In genomic region chr6:8660076-8660475, GRCm38 (mm10) we compare ENCODE assay signal across 21 mouse cellular contexts.
DNase-seq lines count a peak whose midpoint lies in the region; ATAC-seq and TF ChIP-seq lines count a peak whose summit lies in the region.
"Had no signal": no experiment of that assay in that cellular context is flagged by ENCODE, and none has a peak within 500 bp of the region (broad histone marks: within the 10 kb centered on the region; RNA-seq: fewer than 3 reads in every experiment).

No protein-coding gene starts in this region.

- TF ChIP-seq POLR2A in cerebellum, adult 2 months (IDR thresholded peaks at IDR 0.05; ENCODE audit: borderline replicate concordance, insufficient read depth, low read length), result no peak

- H3K4me2 ChIP-seq in hindbrain, embryonic 11.5 days (replicated peaks; ENCODE audit: low read depth, low read length), result no peak overlapping the region
- no peak overlapping the region for H3K4me2 ChIP-seq in midbrain, embryonic 11.5 days
- H3K4me2 ChIP-seq in midbrain, embryonic 15.5 days, result no peak overlapping the region
- H3K4me2 ChIP-seq: embryonic facial prominence, embryonic 12.5 days; forebrain, embryonic 15.5 days had no signal

- no peak overlapping the region for H3K9ac ChIP-seq in hindbrain, embryonic 11.5 days (ENCODE audit: low read depth, low read length)
- no peak overlapping the region for H3K9ac ChIP-seq in midbrain, embryonic 11.5 days (ENCODE audit: low read length)
- no peak overlapping the region for H3K9ac ChIP-seq in midbrain, embryonic 15.5 days
- H3K9ac ChIP-seq: embryonic facial prominence, embryonic 12.5 days; forebrain, embryonic 13.5 days; forebrain, embryonic 15.5 days had no signal

- H3K4me3 ChIP-seq in cerebellum, adult 2 months (replicated peaks; ENCODE audit: insufficient read depth, low read depth, low read length), result no peak overlapping the region
- no peak overlapping the region for H3K4me3 ChIP-seq in hindbrain, embryonic 10.5 days
- H3K4me3 ChIP-seq in hindbrain, embryonic 11.5 days (ENCODE audit: low read depth, low read length), result no peak overlapping the region
- H3K4me3 ChIP-seq in midbrain, embryonic 11.5 days (ENCODE audit: low read depth, low read length), result no peak overlapping the region
- no peak overlapping the region for H3K4me3 ChIP-seq in midbrain, embryonic 15.5 days
- H3K4me3 ChIP-seq: embryonic facial prominence, embryonic 10.5 days; embryonic facial prominence, embryonic 12.5 days; forebrain, embryonic 13.5 days; forebrain, embryonic 15.5 days had no signal

- H3K9me3 ChIP-seq in hindbrain, embryonic 10.5 days, result no peaks in the 10 kb centered on the region
- no peaks in the 10 kb centered on the region for H3K9me3 ChIP-seq in hindbrain, embryonic 11.5 days (ENCODE audit: control insufficient read depth, low read length)
- H3K9me3 ChIP-seq in midbrain, embryonic 11.5 days (ENCODE audit: control insufficient read depth, low read length), result no peaks in the 10 kb centered on the region
- no peaks in the 10 kb centered on the region for H3K9me3 ChIP-seq in midbrain, embryonic 15.5 days
- H3K9me3 ChIP-seq: embryonic facial prominence, embryonic 10.5 days; embryonic facial prominence, embryonic 12.5 days; forebrain, embryonic 13.5 days; forebrain, embryonic 15.5 days; G1E had no signal

- H3K4me1 ChIP-seq in cerebellum, adult 2 months (ENCODE audit: control insufficient read depth, insufficient read depth, low read length), result peaks cover 18% of the 10 kb centered on the region; the same call in 1 of the 2 replicates
- H3K4me1 ChIP-seq in hindbrain, embryonic 10.5 days (replicated peaks), result peaks cover 68% of the 10 kb centered on the region
- H3K4me1 ChIP-seq in hindbrain, embryonic 11.5 days (replicated peaks; ENCODE audit: control insufficient read depth, insufficient read depth, low read length), result no peaks in the 10 kb centered on the region; the same call in 1 of the 2 replicates
- H3K4me1 ChIP-seq in midbrain, embryonic 11.5 days (ENCODE audit: control insufficient read depth, insufficient read depth, low read length), result peaks cover 13% of the 10 kb centered on the region
- H3K4me1 ChIP-seq in midbrain, embryonic 15.5 days, result peaks cover 14% of the 10 kb centered on the region

- no peak for ATAC-seq in cerebellum, adult (ENCODE audit: insufficient number of reproducible peaks, low FRiP score, low TSS enrichment)
- no peak for ATAC-seq in hindbrain, embryonic 11.5 days (ENCODE audit: low FRiP score)
- ATAC-seq in midbrain, embryonic 11.5 days (ENCODE audit: low FRiP score), result no peak
- ATAC-seq in midbrain, embryonic 15.5 days (replicated peaks), result no peak
- ATAC-seq: activated CD4-positive, CD25-positive, alpha-beta regulatory T cell, adult 4 months; CD4-positive, CD25-positive, alpha-beta regulatory T cell, adult 4 months; forebrain, embryonic 13.5 days; forebrain, embryonic 15.5 days; Patski had no signal

- TF ChIP-seq CTCF in cerebellum, adult 2 months (IDR thresholded peaks at IDR 0.05; ENCODE audit: borderline replicate concordance, insufficient read depth, low read depth, low read length), result no peak

- WGBS in cerebellum, adult 2 months, result 82% methylated on average over 2 of the region's 2 CpGs
- WGBS in hindbrain, embryonic 10.5 days, result 82% methylated on average over 2 of the region's 2 CpGs
- 77% methylated on average over 2 of the region's 2 CpGs for WGBS in hindbrain, embryonic 11.5 days
- WGBS in midbrain, embryonic 11.5 days, result 77% methylated on average over 2 of the region's 2 CpGs
- WGBS in midbrain, embryonic 15.5 days, result 85% methylated on average over 2 of the region's 2 CpGs

- DNase-seq in cerebellum, adult 2 months, result no peak
- DNase-seq in hindbrain, embryonic 10.5 days (ENCODE audit: low spot score), result no peak
- DNase-seq in hindbrain, embryonic 11.5 days (ENCODE audit: low spot score), result no peak
- DNase-seq in midbrain, embryonic 11.5 days (ENCODE audit: low spot score, missing footprints), result peak; percentile 88
- DNase-seq: adrenal gland, adult 8-10 months; adrenal gland, postnatal 14 days; adrenal gland, postnatal 36 days; B cell, adult 2 months; cerebellum, adult 11 months; cerebellum, adult 9-10 months had no signal

- no peaks in the 10 kb centered on the region for H3K27me3 ChIP-seq in cerebellum, adult 2 months (ENCODE audit: control insufficient read depth, insufficient read depth, low read length)
- H3K27me3 ChIP-seq in hindbrain, embryonic 10.5 days (ENCODE audit: insufficient read depth, poor library complexity, severe bottlenecking), result no peaks in the 10 kb centered on the region
- no peaks in the 10 kb centered on the region for H3K27me3 ChIP-seq in hindbrain, embryonic 11.5 days (ENCODE audit: control insufficient read depth, insufficient read depth, low read length)
- H3K27me3 ChIP-seq in midbrain, embryonic 11.5 days (ENCODE audit: control insufficient read depth, insufficient read depth, low read length), result no peaks in the 10 kb centered on the region
- H3K27me3 ChIP-seq in midbrain, embryonic 15.5 days (replicated peaks), result no peaks in the 10 kb centered on the region
- H3K27me3 ChIP-seq: CH12.LX; embryonic facial prominence, embryonic 12.5 days; forebrain, embryonic 13.5 days; forebrain, embryonic 15.5 days; Patski had no signal

- H3K27ac ChIP-seq in cerebellum, adult 2 months (ENCODE audit: insufficient read depth, low read length), result peak overlapping the region; percentile 35; the same call in 1 of the 2 replicates
- H3K27ac ChIP-seq in hindbrain, embryonic 10.5 days, result peak overlapping the region; percentile 84
- H3K27ac ChIP-seq in hindbrain, embryonic 11.5 days (ENCODE audit: low read depth, low read length), result no peak overlapping the region
- H3K27ac ChIP-seq in midbrain, embryonic 11.5 days (ENCODE audit: low read depth, low read length), result no peak overlapping the region
- no peak overlapping the region for H3K27ac ChIP-seq in midbrain, embryonic 15.5 days
- H3K27ac ChIP-seq: embryonic facial prominence, embryonic 12.5 days; forebrain, embryonic 13.5 days; forebrain, embryonic 15.5 days had no signal

- H3K36me3 ChIP-seq in hindbrain, embryonic 10.5 days, result no peaks in the 10 kb centered on the region
- H3K36me3 ChIP-seq in hindbrain, embryonic 11.5 days (ENCODE audit: control insufficient read depth, insufficient read depth, low read length), result no peaks in the 10 kb centered on the region
- no peaks in the 10 kb centered on the region for H3K36me3 ChIP-seq in midbrain, embryonic 11.5 days (ENCODE audit: control insufficient read depth, insufficient read depth, low read length)
- no peaks in the 10 kb centered on the region for H3K36me3 ChIP-seq in midbrain, embryonic 15.5 days (replicated peaks)
- H3K36me3 ChIP-seq: embryonic facial prominence, embryonic 10.5 days; embryonic facial prominence, embryonic 12.5 days; forebrain, embryonic 15.5 days; G1E had no signal

Comparison
In these comparisons a context has a peak if more than half of its experiments do, and no peak if none do; other contexts are left out.
1. H3K27ac ChIP-seq: peak in cerebellum, adult 2 months (single experiment) and hindbrain, embryonic 10.5 days (single experiment); none in hindbrain, embryonic 11.5 days (single experiment), midbrain, embryonic 11.5 days (single experiment) and midbrain, embryonic 15.5 days (single experiment).